Mouse (Mus musculus) stomach, postnatal 0 days (tissue): ENCODE results near the gene Hdac4.

Experiments used
- CTCF ChIP-seq: IDR thresholded peaks from 2 replicates; pipeline ENCODE4 v1.5.1; 2016; ENCODE audit warnings: antibody characterized with exemption, low read depth, mild to moderate bottlenecking, moderate library complexity
- EP300 ChIP-seq: optimal IDR thresholded peaks from 2 replicates; pipeline ENCODE3; 2016; ENCODE audit warnings: antibody characterized with exemption

DNA sequence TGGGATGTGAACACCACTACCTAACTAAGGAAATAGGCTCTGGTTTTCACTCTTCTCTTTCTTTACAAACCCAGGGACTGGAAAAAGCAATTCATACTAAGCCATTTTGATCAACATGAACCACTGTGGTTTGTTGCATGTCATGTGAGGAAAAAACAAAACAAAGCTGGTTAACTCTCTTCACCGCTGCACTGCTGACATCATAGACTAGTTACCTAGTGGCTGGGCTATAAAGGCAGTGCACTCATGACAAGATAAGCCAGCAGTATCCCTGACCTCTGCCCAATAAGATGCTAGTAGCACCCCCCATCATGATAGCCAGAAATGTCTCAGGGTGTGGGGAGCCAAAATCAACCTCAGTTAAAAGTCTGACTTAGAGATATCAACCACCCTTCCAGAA is 47.0 kb downstream of the Hdac4 start:
- TF ChIP-seq CTCF, result no peak
- no peak for TF ChIP-seq EP300
